Mouse (Mus musculus) 3134 (cell line): ENCODE results near the gene Scamp2.

Experiments
- DNase-seq: peaks from one replicate; pipeline ENCODE4 v3.0.0-alpha.2; 2011; ENCODE audit warnings: low spot score; ENCODE audit not compliant: insufficient read length; ENCODE audit errors: extremely low read depth

Scamp2 gene

DNA sequence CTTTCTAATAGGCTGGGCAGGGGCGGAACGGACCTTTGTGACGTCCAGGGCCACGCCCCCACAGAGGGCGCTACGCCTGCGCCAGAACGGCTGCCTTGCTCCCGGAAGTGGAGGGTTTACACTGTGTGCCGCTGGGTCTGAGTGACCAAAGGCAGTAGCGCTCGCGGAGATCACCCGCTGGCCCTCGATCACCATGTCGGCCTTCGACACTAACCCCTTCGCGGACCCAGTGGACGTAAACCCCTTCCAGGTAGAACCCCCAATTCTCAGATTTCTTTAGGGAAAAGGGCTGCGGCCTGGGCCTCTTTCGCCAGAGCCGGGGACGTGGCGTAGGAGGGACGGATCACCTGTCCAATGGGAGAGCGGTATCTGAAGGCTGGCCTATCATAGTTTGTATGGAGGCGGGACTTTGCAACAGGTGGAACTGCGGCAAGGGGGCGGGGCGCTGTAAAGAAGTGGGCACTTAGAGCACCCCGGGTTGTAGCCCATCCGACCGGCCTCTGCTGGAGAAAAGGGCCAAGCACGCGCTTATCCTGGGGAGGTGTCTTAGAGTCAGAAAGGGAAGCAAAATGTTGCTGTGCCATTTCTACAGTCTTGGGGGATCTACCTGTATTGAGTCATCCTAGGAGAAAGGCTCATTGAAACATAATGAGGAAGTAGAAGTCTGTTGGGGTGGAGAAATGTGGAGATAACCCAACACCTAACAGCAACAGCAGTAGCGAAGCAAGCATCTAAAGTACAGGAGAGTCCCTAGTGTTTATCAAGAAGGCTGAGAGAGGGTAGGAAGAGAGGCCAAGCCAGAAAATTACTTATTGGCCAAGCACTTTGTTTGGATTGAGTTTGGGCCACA, at the start of gene Scamp2:
TSS of gene Scamp2 (plus strand) at position 83 of the 850 bp plus-strand sequence.
- peak; percentile 95 for DNase-seq

DNA sequence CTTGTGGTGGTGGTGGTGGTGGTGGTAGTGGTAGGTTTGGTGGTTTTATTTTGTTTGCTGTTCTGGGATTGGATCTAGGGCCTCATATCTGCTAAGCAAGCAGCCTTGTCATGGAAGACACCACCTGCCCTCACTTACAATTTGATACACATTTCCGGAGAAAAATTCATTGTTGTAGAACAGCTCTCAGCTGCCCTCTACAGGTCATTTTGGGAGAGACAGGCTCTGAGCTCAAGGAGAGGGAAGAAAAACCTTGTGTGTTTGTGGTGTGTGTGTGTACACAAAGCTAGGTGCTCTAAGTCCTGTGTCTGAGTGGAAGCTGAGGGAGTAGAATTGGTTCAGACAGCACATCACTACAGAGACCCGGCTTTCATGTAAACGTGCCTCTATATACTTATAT, 43.6 kb upstream of the Scamp2 start:
- no peak for DNase-seq

DNA sequence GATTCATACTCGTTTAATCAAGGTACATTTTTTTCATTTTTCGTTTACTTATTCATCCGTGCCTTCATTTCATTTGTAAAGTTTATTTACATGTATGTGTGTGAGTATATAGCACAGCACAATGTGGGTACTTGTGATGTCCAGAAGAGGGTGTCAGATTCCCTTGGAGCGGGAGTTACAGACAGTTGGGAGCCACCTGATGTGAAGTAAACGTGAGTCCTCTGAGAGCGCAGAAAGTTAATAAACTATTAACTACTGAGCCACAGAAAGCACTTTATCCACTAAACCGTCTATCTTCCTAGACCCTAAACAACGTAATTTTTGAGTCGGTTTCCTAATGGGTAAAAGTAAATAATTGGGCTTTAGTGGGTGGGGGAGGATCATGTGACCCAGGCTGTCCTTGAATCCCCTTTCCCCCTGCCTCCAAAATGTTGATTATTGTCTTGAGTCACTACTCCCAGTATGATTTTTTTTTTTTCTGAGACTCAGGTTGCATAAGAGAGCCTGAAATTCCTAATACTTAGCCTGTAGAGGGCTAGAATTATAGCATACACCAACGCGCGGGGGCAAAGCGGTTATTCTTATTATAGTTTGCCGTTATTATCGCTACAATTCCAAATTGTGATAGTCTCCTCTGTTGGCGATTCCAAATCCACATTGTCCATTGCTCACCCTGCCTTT, 40.2 kb upstream of the Scamp2 start:
- DNase-seq, result no peak

DNA sequence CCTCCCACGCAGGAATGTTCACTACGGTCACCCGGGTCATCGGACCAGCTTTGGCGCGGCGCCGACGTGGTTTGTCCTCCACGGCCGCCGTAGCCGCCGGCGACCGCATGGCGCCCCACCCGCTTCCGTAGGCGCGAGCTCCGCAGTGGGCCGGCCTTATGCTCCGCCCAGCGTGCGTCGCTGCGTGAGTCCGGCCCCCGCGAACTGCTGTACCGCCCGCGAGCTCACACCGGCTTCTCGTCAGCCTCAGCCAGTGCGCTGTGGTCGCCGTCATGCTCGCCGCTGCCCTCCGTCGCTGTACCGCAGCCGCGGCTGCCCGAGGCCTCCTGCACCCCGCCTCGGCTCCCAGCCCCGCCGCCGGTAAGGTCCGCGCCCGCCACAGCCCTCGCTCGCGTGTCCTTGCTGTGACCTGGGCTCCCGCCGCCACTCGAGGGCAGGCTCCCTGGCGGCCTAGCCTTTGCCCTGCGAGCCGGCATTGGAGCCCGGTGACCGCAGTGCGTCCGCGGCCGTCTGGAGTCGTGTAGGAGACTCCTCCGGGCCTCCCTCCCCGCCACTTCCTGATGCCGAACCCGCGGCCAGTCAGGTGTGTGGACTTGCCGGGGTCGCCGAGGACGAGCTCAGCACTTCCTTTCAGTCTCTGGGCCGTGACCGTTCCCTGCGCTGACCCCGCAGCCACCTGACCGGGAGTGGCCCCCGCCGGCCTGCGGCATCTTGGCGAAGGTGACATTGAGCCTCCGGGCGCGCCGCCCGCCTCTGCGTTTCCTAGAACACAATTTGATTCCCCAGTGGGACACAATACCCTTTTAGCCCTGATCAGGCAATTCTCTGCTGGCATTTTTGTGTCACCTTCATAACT, 39.5 kb upstream of the Scamp2 start, which contains the start of gene Cox5a:
TSS of gene Cox5a (plus strand) at position 219 of the 856 bp plus-strand sequence.
- peak; percentile 96 for DNase-seq

DNA sequence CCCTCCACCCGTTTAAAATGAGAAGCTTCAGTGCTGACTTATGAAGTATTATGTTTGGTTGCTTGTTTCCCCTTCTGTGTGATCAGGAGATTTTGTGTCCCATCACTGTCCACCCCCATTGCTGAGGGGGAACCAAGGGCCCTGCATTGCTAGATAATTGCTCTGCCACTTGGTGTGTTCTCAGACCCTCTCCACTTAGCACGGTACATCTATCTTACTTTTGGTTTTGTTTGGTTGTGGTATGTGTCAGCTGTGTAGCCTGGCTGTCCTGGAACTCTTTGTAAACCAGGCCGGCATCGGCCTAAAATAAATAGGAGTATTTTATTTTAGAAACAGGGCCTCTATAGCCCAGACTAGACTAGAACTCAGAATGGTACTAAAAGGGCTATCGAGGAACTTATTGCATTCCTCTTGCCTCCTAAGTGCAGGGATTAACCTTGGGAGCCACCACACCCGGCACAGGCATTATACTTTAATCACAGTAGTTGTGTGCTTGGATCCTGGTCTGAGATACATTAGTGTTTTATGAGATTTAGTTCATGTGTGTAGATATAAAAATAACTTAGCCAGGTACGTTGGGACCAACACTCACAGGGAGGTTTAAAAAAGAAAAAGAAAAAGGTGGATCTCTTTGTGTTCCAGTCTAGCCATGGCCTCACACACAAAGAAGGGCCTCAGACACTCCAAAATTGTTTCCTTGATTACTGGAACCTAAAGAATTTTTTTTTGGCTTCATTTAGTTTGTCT, 38.5 kb upstream of the Scamp2 start:
- no peak for DNase-seq

DNA sequence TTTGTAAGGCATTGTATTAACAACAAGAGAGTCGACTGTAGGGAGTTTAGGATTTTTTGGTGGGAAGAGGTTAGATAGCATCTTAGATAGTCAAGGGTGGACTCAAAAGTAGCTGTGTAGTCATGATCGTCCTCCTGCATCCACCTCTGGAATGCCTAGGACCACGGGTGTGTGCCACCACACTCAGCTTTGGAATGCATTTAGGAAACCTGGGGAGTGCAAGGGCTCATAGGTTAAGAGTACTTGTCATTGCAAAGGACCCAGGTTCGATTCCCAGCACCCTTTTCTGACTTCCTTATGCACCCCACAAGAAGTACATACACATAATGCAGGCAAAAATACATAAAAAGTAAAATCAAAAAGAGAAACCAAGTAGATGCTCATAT, 37.9 kb upstream of the Scamp2 start:
- no peak for DNase-seq

DNA sequence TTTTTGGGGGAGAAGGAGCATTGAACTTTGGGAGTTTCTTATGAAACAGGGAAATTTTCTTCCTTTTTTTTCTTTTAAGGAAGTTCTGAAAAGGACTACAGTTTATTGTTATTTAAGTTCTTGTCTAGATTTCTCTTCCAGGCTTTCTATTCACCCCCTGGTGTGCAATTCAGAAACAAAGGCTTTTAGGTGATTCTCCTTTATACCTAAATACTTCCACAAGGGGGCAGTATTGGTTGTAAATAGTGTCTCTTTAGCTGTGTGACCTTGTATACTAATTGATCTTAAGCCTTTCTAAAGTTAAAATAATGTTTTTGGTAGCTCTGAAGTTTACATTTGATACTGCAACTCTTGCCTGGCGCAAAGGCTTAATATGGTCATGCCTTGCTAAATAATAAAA, 37.0 kb upstream of the Scamp2 start:
- no peak for DNase-seq

DNA sequence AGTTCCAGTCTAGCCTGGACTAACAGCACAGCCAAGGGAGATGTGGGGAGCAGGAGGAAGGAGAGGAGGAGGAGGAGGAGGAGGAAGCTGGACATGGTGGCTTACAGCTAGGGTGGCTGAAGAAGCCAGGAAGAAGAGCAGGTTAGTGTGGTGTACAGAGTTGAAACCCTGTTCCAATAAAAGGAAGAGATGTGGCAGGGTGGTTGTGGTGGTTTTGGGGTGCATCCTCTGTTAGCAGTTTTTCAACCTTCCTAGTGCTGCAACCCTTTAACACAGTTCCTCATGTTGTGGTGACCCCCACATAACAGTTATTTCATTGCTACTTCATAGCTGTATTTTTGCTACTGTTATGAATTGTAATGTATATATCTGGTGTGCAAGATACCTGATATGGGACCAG, 36.3 kb upstream of the Scamp2 start:
- no peak for DNase-seq

DNA sequence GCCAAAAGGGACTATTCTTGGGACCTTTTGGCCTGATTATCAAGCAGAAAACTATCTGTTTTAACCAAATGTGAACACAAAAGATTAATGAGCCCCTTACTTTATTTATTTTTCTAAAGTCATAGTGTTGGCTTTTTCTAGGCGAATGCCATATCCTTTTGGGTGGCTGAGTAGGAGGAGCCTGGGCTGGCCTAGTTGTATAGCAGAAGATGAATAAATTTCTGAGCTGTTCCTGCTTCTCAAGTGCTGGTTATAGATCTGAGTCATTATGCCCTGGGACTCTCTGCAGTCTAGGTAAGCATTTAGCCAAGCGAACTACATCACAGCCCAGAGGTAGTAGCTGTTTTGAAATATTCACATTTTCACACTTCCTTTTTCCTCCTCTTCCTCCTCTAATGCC, 35.2 kb upstream of the Scamp2 start:
- no peak for DNase-seq

DNA sequence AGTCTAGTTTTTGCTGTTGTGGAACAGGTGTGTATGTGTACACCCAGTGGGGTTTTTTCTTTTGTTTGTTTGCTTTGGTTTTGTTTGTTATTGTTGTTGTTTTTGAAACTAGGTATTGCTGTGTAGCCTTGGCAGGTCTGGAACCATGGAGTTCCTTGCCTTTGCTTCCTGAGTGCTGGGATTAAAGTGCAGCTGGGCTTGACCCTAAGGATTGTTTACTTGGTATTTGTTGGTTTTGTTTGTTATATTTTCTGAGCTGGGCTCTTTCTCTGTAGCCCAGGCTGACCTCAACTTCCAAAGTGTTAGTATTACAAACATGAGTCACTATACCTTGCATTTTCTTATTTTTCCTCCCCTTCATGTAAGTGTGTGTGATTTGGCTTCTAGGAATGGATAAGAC, 34.3 kb upstream of the Scamp2 start:
- DNase-seq, result no peak

DNA sequence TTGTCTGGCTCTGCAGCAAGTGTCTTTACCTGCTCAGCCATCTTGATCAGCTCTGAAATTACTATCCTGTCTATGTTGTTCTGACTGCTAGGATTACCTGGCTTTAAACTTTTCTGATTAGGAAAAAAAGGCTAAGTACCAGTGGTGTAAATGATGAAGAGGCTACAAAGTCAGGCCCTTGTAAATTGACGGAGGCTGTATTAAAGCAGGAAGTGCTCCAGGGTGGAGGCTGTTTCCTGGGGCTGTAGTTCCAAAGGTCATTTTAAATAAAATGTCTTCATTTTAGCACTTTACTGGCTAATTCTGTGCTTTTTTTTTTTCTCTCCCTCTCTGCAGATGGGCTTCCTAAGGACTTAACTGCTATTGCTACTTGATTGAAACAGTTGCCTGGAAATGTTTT, 28.8 kb upstream of the Scamp2 start:
- DNase-seq, result no peak

DNA sequence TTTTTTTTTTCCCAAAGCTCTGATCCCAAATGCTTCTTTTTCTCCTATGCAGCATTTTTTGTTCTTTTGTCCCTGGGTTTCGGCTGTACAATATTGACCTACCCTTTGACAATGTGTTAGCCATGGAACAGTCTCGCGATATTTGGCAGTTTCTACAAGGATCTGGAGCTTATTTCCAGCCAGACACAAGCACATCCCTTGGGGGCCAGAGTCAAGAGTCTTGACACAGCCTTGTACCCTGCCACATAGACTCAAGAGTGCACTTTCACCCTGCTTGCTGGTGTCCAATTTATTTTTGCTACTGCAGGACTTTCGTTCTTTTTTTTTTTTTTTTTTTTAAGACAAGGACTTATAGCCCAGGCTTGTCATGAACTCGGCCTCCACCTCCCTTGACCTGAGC, 24.4 kb upstream of the Scamp2 start:
- no peak for DNase-seq

DNA sequence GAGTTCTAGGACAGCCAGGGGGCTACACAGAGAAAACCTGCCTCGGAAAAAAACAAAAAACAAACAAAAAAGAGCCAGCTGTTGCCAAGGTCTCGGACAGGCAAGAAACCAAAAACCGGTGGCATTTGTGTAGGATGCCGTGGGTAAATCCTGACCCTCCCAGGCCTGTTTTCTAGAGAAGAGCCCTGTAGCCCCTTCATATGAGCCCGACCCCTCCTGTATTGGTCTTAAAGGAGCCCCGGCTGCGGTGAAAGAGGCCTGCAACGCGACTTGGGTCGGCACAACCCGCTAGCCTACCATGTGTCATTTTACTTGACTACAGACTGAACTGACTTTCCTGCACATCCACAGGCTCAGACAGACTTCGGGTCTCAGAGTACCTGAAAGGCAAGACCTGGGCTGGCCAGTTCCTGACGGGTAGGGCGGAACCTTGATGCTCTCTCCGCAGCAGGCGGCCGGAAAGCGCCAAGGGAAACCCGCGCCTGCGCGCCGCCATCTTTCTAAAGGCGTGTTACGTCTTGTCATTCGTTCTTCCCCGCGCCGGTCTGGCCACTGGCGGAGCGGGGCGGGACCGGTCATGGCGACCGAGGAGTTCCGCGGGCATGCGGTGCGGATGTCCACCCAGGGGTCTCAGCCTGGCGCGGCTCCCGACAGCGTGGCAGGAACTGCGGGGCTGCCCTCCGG, 23.6 kb upstream of the Scamp2 start, which contains the start of gene Fam219b:
TSS of gene Fam219b (plus strand) at position 485 of the 684 bp plus-strand sequence.
- DNase-seq, result peak; percentile 89

DNA sequence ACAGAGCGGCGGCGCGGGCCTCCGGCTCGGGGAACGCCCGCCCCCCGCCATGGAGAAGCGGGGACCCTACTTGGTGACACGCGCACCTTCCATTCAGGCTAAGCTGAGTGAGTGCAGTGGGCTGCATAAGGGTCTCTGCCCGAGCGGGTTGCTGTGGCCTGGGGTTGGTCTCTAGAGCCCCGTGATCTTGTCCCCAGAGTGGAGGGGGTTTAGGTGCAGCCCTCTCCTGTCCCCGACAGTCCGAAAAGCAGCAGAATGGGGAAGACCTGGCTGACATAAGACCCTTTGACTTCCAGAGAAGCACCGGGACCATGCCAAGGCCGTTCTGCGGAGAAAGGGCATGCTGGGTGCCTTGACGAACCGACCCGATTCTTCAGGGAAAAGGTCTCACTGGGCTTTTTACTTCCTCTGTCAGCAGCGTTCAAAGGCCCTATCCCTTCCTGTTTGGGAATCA, 23.0 kb upstream of the Scamp2 start:
- no peak for DNase-seq

DNA sequence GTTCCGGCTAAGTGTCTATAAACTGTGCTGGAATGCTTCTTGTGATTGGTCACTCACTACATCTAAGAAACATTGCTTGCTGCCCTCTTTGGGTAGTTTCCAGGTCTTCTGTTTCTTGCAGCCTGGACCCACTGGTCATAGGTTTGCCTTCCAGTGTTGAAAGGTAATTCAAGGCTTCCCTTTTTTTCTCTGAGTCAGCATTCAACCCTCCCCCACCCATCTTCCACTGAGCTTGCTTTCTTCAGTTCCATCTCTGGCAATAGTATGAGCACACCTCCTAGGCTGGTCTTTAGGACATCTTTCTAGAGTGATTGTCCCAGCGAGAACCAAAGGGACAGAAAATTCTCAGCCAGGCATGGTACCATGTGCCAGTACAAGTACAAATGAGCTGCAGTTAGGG, 21.2 kb upstream of the Scamp2 start:
- no peak for DNase-seq

DNA sequence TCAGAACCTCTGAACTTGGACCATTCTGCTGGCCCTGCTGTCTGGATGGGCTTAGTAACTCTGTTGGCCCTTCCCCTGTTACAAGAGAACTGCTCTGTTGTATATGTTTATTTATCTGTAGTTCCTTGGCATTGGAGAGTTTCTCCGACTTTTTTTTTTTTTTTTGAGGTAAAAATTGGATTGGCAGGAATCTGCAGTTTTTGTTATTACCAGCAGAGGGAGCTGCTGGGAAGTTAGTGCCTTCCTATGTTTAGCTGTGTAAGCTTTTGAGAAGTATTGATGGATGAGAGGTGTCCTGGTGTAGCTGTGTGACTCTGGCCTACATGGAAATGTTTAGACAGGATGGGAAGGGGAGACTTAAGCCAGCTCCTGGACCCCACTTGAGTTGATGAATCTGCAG, 19.4 kb upstream of the Scamp2 start:
- no peak for DNase-seq

DNA sequence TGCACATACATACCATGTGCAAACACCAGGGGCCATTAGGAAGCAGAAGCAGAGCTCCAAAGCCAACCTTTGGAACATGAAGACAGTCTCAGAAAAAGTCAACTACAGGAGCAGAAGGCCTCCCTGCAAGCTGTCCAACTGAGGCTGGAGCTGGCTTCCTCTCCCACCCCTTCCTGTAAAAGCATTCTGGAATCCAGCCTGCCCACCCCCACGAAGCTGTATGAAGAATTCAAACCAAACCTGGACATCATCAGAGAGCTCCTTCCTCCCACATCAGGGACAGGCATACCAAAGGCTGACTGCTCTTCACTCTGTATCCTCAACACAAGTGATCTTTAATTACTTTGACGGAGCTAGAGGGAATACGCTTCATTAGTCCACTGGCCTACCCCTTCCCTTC, 16.8 kb upstream of the Scamp2 start:
- DNase-seq, result no peak

DNA sequence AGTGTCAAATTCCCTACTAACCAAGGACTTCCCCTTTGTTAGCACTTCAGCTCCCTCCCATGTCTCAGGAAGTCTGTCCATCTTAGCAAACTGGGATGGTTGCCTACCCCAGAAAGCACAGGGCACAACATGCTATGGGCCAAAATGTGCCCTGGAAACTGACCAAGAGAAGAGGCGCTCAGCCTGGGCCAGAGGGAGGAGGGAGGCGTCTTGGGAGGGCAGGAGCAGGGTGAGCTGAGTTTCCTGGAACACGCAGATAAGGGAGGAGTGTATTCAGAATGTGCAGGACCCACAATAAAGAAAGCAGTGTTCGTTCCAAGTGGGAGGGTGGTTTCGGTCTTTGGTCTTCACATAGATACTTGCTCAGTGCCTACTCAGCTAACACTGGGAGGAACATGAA, 13.5 kb upstream of the Scamp2 start:
- DNase-seq, result no peak

DNA sequence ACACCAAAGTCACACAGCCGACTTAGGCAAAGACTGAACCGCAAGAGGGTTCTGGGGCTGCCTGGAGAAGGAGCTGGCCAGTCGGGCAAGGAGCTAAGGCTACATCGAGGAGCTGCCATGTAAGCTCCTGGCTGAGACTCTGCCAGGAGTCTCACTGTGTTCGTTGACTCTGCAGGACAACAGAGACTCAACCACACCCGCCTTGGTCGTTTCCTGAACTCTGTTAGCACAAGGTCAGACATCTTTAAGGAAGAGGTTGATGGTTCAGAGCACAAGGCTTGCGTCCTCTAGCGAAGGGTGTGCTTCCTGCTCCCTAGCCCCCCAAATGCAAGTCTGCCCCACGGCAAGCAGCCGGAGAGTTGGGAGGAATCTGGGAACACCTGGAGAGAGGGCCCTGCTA, 12.9 kb upstream of the Scamp2 start:
- DNase-seq, result no peak

DNA sequence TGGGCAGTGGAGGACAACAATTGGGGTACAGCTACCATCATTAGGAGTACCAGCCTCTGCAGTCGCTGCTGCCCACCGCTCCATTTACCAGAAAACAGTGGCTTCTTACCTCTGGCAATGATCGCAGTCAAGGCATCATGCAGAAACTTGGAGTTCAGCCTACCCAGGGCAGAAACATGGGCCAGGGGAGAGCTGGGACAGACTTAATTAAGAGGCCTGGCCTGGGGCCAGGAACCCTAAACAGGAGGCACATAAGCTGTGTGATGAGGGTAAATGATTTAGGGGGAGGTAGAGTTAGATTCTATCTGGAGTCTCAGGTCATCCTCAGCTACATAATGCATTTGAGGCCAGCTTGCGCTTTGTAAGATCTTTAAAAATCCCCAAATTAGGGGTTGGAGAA, 11.6 kb upstream of the Scamp2 start:
- no peak for DNase-seq
